8 mouse cellular contexts compared by ENCODE assay signal in genomic region chr5:38479027-38479426, GRCm38 (mm10). TPM values are rescaled to one million over a fixed set of nuclear protein-coding genes. Genes with fewer than 3 reads are reported as not detected.
DNase-seq lines count a peak whose midpoint lies in the region; ATAC-seq and TF ChIP-seq lines count a peak whose summit lies in the region.

No protein-coding gene starts in this region.

- ATAC-seq in embryonic facial prominence, embryonic 14.5 days (ENCODE audit: low read depth) = no peak; the same call in 1 of the 2 replicates
- 0 out of 2 replicates have a peak, but pooled peaks have one; percentile 38 for ATAC-seq in kidney, postnatal 0 days (replicated peaks; ENCODE audit: low FRiP score, low read depth)
- ATAC-seq in midbrain, embryonic 13.5 days = peak; percentile 46; the same call in 1 of the 2 replicates

- 0 out of 2 replicates have a peak, but pooled peaks have one; percentile 25 for TF ChIP-seq POLR2A in lung, adult 2 months (IDR thresholded peaks at IDR 0.05; ENCODE audit: borderline replicate concordance, extremely low read depth, low read depth, low read length)

- no peak overlapping the region for H3K27ac ChIP-seq in embryonic facial prominence, embryonic 14.5 days (replicated peaks; ENCODE audit: low read depth, low read length)
- peak overlapping the region; percentile 19; the same call in 1 of the 2 replicates for H3K27ac ChIP-seq in kidney, postnatal 0 days
- H3K27ac ChIP-seq in midbrain, embryonic 13.5 days = no peak overlapping the region

- TF ChIP-seq CTCF in lung, adult 2 months (IDR thresholded peaks at IDR 0.05; ENCODE audit: insufficient read depth, low read length) = no peak
- no peak for TF ChIP-seq CTCF in kidney, postnatal 0 days (IDR thresholded peaks at IDR 0.05; ENCODE audit: low read depth)

- H3K9ac ChIP-seq in embryonic facial prominence, embryonic 14.5 days (ENCODE audit: low read depth, low read length) = no peak overlapping the region
- H3K9ac ChIP-seq in kidney, postnatal 0 days (ENCODE audit: low read depth, low read length) = no peak overlapping the region
- H3K9ac ChIP-seq in midbrain, embryonic 13.5 days (replicated peaks) = no peak overlapping the region

- peak overlapping the region; percentile 28 for H3K4me3 ChIP-seq in lung, adult 2 months (replicated peaks; ENCODE audit: extremely low read depth, low read depth, low read length)
- H3K4me3 ChIP-seq in embryonic facial prominence, embryonic 14.5 days (ENCODE audit: low read depth, low read length) = no peak overlapping the region
- H3K4me3 ChIP-seq in kidney, postnatal 0 days (replicated peaks; ENCODE audit: low read depth, low read length) = no peak overlapping the region
- no peak overlapping the region for H3K4me3 ChIP-seq in midbrain, embryonic 13.5 days (replicated peaks)

- H3K36me3 ChIP-seq in embryonic facial prominence, embryonic 14.5 days (ENCODE audit: control insufficient read depth, insufficient read depth, low read length) = no peaks in the 10 kb centered on the region
- H3K36me3 ChIP-seq in kidney, postnatal 0 days (ENCODE audit: insufficient read depth, low read length) = no peaks in the 10 kb centered on the region
- no peaks in the 10 kb centered on the region for H3K36me3 ChIP-seq in midbrain, embryonic 13.5 days

- no peak overlapping the region for H3K4me2 ChIP-seq in embryonic facial prominence, embryonic 14.5 days (ENCODE audit: low read depth, low read length)
- no peak overlapping the region for H3K4me2 ChIP-seq in kidney, postnatal 0 days (ENCODE audit: low read length)
- H3K4me2 ChIP-seq in midbrain, embryonic 13.5 days (replicated peaks) = no peak overlapping the region

- 1% methylated on average over 4 of the region's 4 CpGs for WGBS in lung, adult 2 months
- WGBS in embryonic facial prominence, embryonic 14.5 days = 27% methylated on average over 3 of the region's 4 CpGs
- WGBS in kidney, postnatal 0 days = 38% methylated on average over 4 of the region's 4 CpGs
- WGBS in midbrain, embryonic 13.5 days = 29% methylated on average over 3 of the region's 4 CpGs

- intact Hi-C loops in left cerebral cortex, postnatal 36 days (cut with DNase I) = no loop called here

- no peak for DNase-seq in lung, adult 2 months
- no peak for DNase-seq in lung, postnatal 14 days
- DNase-seq in adrenal gland, postnatal 10 days = peak; percentile 59
- DNase-seq in embryonic facial prominence, embryonic 14.5 days (ENCODE audit: low spot score) = peak; percentile 39
- DNase-seq in kidney, postnatal 0 days (ENCODE audit: low spot score) = no peak
- no peak for DNase-seq in left cerebral cortex, postnatal 36 days (ENCODE audit: low spot score in 2 of 2)
- DNase-seq in ovary, postnatal 36 days (ENCODE audit: low spot score) = no peak

- H3K27me3 ChIP-seq in embryonic facial prominence, embryonic 14.5 days (replicated peaks; ENCODE audit: control insufficient read depth, insufficient read depth, low read length) = no peaks in the 10 kb centered on the region
- H3K27me3 ChIP-seq in kidney, postnatal 0 days (ENCODE audit: insufficient read depth, low read length) = no peaks in the 10 kb centered on the region
- H3K27me3 ChIP-seq in midbrain, embryonic 13.5 days = peaks cover 4% of the 10 kb centered on the region; the same call in 1 of the 2 replicates

- H3K9me3 ChIP-seq in embryonic facial prominence, embryonic 14.5 days (ENCODE audit: control insufficient read depth, low read length) = no peaks in the 10 kb centered on the region
- no peaks in the 10 kb centered on the region for H3K9me3 ChIP-seq in kidney, postnatal 0 days (replicated peaks; ENCODE audit: low read length)
- no peaks in the 10 kb centered on the region for H3K9me3 ChIP-seq in midbrain, embryonic 13.5 days

- peaks cover 3% of the 10 kb centered on the region; the same call in 1 of the 2 replicates for H3K4me1 ChIP-seq in lung, adult 2 months (ENCODE audit: control insufficient read depth, insufficient read depth, low read length)
- peaks cover 11% of the 10 kb centered on the region for H3K4me1 ChIP-seq in embryonic facial prominence, embryonic 14.5 days (ENCODE audit: control insufficient read depth, insufficient read depth, low read length)
- H3K4me1 ChIP-seq in kidney, postnatal 0 days (replicated peaks; ENCODE audit: insufficient read depth, low read length) = peaks cover 9% of the 10 kb centered on the region; the same call in 1 of the 2 replicates
- H3K4me1 ChIP-seq in midbrain, embryonic 13.5 days (replicated peaks) = peaks cover 14% of the 10 kb centered on the region

RNA-seq across cellular contexts. Expression of gene Slc2a9, which starts 23.9 kb away (rescaled TPM):
- polyA plus RNA-seq in lung, adult 2 months (2012; rRNA removed) = 4.9 and 5.0 TPM in 2 replicates
- 10 to 100 TPM; 10.6 to 11.1 TPM for total RNA-seq in adrenal gland, postnatal 10 days (2021)
- polyA plus RNA-seq in embryonic facial prominence, embryonic 14.5 days (2014; fragmentation: Nextera tagmentation; extraction: Ambion mirVana) = 0.56 and 0.76 TPM in 2 replicates
- polyA plus RNA-seq in kidney, postnatal 0 days (2015; fragmentation: Nextera tagmentation; extraction: Ambion mirVana) = 2.9 and 3.5 TPM in 2 replicates
- polyA plus RNA-seq in midbrain, embryonic 13.5 days (2015; fragmentation: Nextera tagmentation; extraction: Ambion mirVana) = 0.11 and 0.43 TPM in 2 replicates
- total RNA-seq in left cerebral cortex, postnatal 36 days (2021) = under 1 TPM; 0.39 to 0.63 TPM

Comparison
In these comparisons a context has a peak if more than half of its experiments do, and no peak if none do; other contexts are left out.
1. DNase-seq: peak in adrenal gland, postnatal 10 days (single experiment) and embryonic facial prominence, embryonic 14.5 days (single experiment); none in lung, adult 2 months (single experiment), lung, postnatal 14 days (single experiment), kidney, postnatal 0 days (single experiment), left cerebral cortex, postnatal 36 days (0 of 2) and ovary, postnatal 36 days (single experiment).